Mouse (Mus musculus) stomach, postnatal 0 days (tissue): ENCODE measurements around the gene Moap1. TPM values are rescaled to one million over a fixed set of nuclear protein-coding genes. Genes with fewer than 3 reads are reported as not detected.
A peak's percentile ranks its signal among the peaks of the same experiment; 100 is the strongest.

Source experiments
- ATAC-seq: fragments of 200-750 bp; cut with Nextera tagmentation; 2 replicates; pipeline ENCODE4 v1.8.0; 2017; ENCODE audit not compliant: low FRiP score, low TSS enrichment
- DNase-seq: peaks from one replicate; pipeline ENCODE4 v3.0.0-alpha.2; 2016; ENCODE audit warnings: low spot score
- H3K27ac ChIP-seq: fragments of 300-500 bp; sonication (generic); replicated peaks from 2 replicates; pipeline ENCODE4 v1.5.1; 2014; ENCODE audit warnings: mild to moderate bottlenecking, control low read depth
- H3K27me3 ChIP-seq: fragments of 300-500 bp; sonication (generic); 2 replicates; pipeline ENCODE4 v1.6.1; 2014; ENCODE audit warnings: low read length; ENCODE audit not compliant: control insufficient read depth, insufficient read depth
- H3K36me3 ChIP-seq: fragments of 300-500 bp; sonication (generic); 2 replicates; pipeline ENCODE4 v1.6.1; 2014; ENCODE audit warnings: low read length, mixed read lengths; ENCODE audit not compliant: control insufficient read depth, insufficient read depth
- H3K4me1 ChIP-seq: fragments of 300-500 bp; sonication (generic); replicated peaks from 2 replicates; pipeline ENCODE4 v1.6.1; 2014; ENCODE audit warnings: antibody characterized with exemption; ENCODE audit not compliant: control insufficient read depth, insufficient read depth
- H3K4me2 ChIP-seq: fragments of 300-500 bp; sonication (generic); replicated peaks from 2 replicates; pipeline ENCODE4 v1.6.1; 2014; ENCODE audit warnings: low read depth, mild to moderate bottlenecking, control low read depth, moderate library complexity
- H3K4me3 ChIP-seq: fragments of 300-500 bp; sonication (generic); 2 replicates; pipeline ENCODE4 v1.5.1; 2014; ENCODE audit warnings: low read depth, low read length, control low read depth
- H3K9ac ChIP-seq: fragments of 300-500 bp; sonication (generic); 2 replicates; pipeline ENCODE4 v1.6.1; 2014; ENCODE audit warnings: mild to moderate bottlenecking, low read length, control low read depth, mixed read lengths
- H3K9me3 ChIP-seq: fragments of 300-500 bp; sonication (generic); 2 replicates; pipeline ENCODE4 v1.6.1; 2016; ENCODE audit warnings: low read length; ENCODE audit not compliant: control insufficient read depth
- CTCF ChIP-seq: IDR thresholded peaks from 2 replicates; pipeline ENCODE4 v1.5.1; 2016; ENCODE audit warnings: antibody characterized with exemption, low read depth, mild to moderate bottlenecking, moderate library complexity
- EP300 ChIP-seq: optimal IDR thresholded peaks from 2 replicates; pipeline ENCODE3; 2016; ENCODE audit warnings: antibody characterized with exemption
- WGBS: fragments of 180-500 bp; shearing (Covaris S2); extraction: QIAGEN DNeasy Blood & Tissue Kit; methylation state at CpG from one replicate; pipeline ENCODE4 v1.1.7; 2014; 5-methylcytosine and 5-hydroxymethylcytosine counted together
- polyA plus RNA-seq: library from polyadenylated mRNA; unstranded; fragments of >200 nt; fragmentation: Nextera tagmentation; extraction: Ambion mirVana; gene quantifications from 2 replicates; pipeline ENCODE4 v1.2.1, GENCODE M21; 2015

Moap1 gene
- polyA plus RNA-seq, 1 experiment from 2014 or later, result 8.1 TPM

- TF ChIP-seq EP300, result no peak
- TF ChIP-seq CTCF, result no peak
- no peaks in the 10 kb centered on the region for H3K27me3 ChIP-seq
- no peaks in the 10 kb centered on the region; the same call in 1 of the 2 replicates for H3K4me1 ChIP-seq
- H3K4me2 ChIP-seq, result no peak overlapping the region
- H3K36me3 ChIP-seq, result no peaks in the 10 kb centered on the region
- no peak overlapping the region for H3K27ac ChIP-seq
- DNase-seq (no peak), ATAC-seq (no peak)
- no peak overlapping the region for H3K4me3 ChIP-seq
- no peak overlapping the region for H3K9ac ChIP-seq
- 47% methylated on average over 7 of the region's 7 CpGs for WGBS
- no peaks in the 10 kb centered on the region for H3K9me3 ChIP-seq
Observed at GRCm38 (mm10) chr12:102725761-102726175, 17.7 kb downstream of the Moap1 start.

- H3K4me2 ChIP-seq, result no peak overlapping the region
- WGBS, result 87% methylated on average over 6 of the region's 6 CpGs
- no peaks in the 10 kb centered on the region for H3K27me3 ChIP-seq
- no peak overlapping the region for H3K9ac ChIP-seq
- no peaks in the 10 kb centered on the region for H3K4me1 ChIP-seq
- H3K27ac ChIP-seq, result no peak overlapping the region
- TF ChIP-seq EP300 (no peak), CTCF (no peak)
- no peak overlapping the region for H3K4me3 ChIP-seq
- no peaks in the 10 kb centered on the region for H3K9me3 ChIP-seq
- ATAC-seq (no peak), DNase-seq (no peak)
- H3K36me3 ChIP-seq, result no peaks in the 10 kb centered on the region
Observed at GRCm38 (mm10) chr12:102725146-102725545, 18.3 kb downstream of the Moap1 start.

- TF ChIP-seq EP300 (no peak), CTCF (no peak)
- H3K4me3 ChIP-seq, result no peak overlapping the region
- no peak overlapping the region for H3K9ac ChIP-seq
- ATAC-seq, result no peak
- no peak overlapping the region for H3K4me2 ChIP-seq
- no peak overlapping the region for H3K27ac ChIP-seq
- H3K27me3 ChIP-seq, result no peaks in the 10 kb centered on the region
- H3K9me3 ChIP-seq, result no peaks in the 10 kb centered on the region
- H3K4me1 ChIP-seq, result no peaks in the 10 kb centered on the region
- DNase-seq, result no peak
- H3K36me3 ChIP-seq, result no peaks in the 10 kb centered on the region
- WGBS, result 65% methylated on average over 6 of the region's 6 CpGs
Observed at GRCm38 (mm10) chr12:102723861-102724260, 19.6 kb downstream of the Moap1 start.

GRCm38 (mm10) chr12:102722966-102723365 is 20.5 kb downstream of the Moap1 start:
- no peak for ATAC-seq
- H3K27ac ChIP-seq, result no peak overlapping the region
- 58% methylated on average over 8 of the region's 8 CpGs for WGBS

GRCm38 (mm10) chr12:102722451-102722850 is 21.0 kb downstream of the Moap1 start:
- WGBS, result 68% methylated on average over 11 of the region's 11 CpGs
- H3K27me3 ChIP-seq, result no peaks in the 10 kb centered on the region
- ATAC-seq (no peak), DNase-seq (no peak)
- H3K27ac ChIP-seq, result no peak overlapping the region
- no peaks in the 10 kb centered on the region for H3K36me3 ChIP-seq
- no peak overlapping the region for H3K4me2 ChIP-seq
- TF ChIP-seq CTCF (no peak), EP300 (no peak)
- no peak overlapping the region for H3K4me3 ChIP-seq
- no peaks in the 10 kb centered on the region for H3K9me3 ChIP-seq
- H3K9ac ChIP-seq, result no peak overlapping the region
- no peaks in the 10 kb centered on the region for H3K4me1 ChIP-seq

More at GRCm38 (mm10) chr12:102722966-102723365, 20.5 kb downstream of the Moap1 start:
- no peaks in the 10 kb centered on the region for H3K4me1 ChIP-seq
- no peaks in the 10 kb centered on the region for H3K36me3 ChIP-seq
- H3K4me3 ChIP-seq, result no peak overlapping the region
- H3K27me3 ChIP-seq, result no peaks in the 10 kb centered on the region
- no peak overlapping the region for H3K9ac ChIP-seq
- H3K4me2 ChIP-seq, result no peak overlapping the region
- no peak for DNase-seq
- H3K9me3 ChIP-seq, result no peaks in the 10 kb centered on the region
- TF ChIP-seq CTCF (no peak), EP300 (no peak)

- H3K9ac ChIP-seq, result no peak overlapping the region
- peak overlapping the region; percentile 34; the same call in 1 of the 2 replicates for H3K4me2 ChIP-seq
- H3K4me3 ChIP-seq, result no peak overlapping the region
- WGBS, result 18% methylated on average over 13 of the region's 13 CpGs
- H3K27me3 ChIP-seq, result no peaks in the 10 kb centered on the region
- no peaks in the 10 kb centered on the region for H3K36me3 ChIP-seq
- H3K4me1 ChIP-seq, result no peaks in the 10 kb centered on the region
- ATAC-seq, result peak; percentile 60; the same call in 1 of the 2 replicates
- no peaks in the 10 kb centered on the region for H3K9me3 ChIP-seq
- TF ChIP-seq CTCF (peak; percentile 92), EP300 (no peak)
- no peak overlapping the region for H3K27ac ChIP-seq
- DNase-seq, result peak; percentile 54
Observed at GRCm38 (mm10) chr12:102719552-102720315, 23.7 kb downstream of the Moap1 start.
